Mouse (Mus musculus) induced T-regulatory cell, adult 2 months (primary cell): ENCODE results near the gene Prkd1.

ENCODE experiments used
- DNase-seq: peaks from one replicate; pipeline ENCODE4 v3.0.0-alpha.2; 2012; ENCODE audit warnings: low read depth

Prkd1 gene

GRCm38 (mm10) chr12:50558231-50558630 lies 90.7 kb downstream of the Prkd1 start:
- DNase-seq = no peak

- no peak for DNase-seq
These were observed 94.7 kb downstream of the Prkd1 start for GRCm38 (mm10) chr12:50554214-50554613.

DNA sequence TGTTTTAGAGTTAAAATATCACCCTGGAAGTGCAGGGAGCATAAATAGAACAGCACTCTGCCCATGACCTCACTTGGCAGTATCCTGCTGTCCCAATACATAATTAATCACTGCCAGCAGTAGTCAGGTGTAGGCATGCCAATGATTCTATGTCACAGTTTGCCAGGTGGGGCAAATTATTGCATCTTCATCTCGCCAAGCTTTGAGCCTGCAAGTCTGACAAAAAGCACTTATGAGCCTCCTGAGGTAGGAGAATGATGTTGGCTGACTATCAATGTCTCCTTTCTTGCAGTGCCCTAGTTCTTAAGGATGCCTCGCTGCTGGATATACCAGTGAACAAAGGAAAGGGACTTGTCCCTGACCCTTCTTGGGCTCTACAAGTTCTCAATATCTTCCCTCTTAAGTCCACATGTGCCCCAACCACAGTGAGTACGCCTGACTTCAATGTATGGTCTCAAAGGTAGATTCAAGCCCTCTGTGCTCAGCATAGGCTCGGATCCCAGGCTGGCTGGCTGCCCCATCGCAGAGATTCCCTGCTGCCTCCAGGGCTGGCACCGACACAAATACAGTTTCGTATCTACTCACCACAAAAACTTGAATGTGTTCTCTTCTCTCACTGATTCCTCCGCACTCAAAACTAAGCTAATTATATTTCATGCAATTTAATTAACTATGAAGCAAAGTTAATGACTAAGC lies 98.9 kb downstream of the Prkd1 start:
- DNase-seq = no peak

GRCm38 (mm10) chr12:50546394-50546793 lies 102.5 kb downstream of the Prkd1 start:
- no peak for DNase-seq

DNA sequence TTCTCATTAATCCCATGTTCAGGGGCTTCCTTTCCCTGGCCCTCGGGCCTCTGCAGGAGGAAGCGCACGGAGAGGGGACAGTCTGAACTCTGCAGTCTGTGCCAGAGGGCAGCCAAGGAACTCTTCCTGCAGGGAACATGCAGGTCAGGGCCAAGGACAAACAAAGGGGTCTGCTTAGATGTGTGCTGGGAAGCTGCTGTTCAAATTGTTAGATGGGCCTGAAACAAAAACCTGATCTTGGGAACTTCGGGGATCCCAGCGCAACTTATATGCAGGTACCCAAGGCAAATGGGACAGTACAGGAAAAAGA lies 103.3 kb downstream of the Prkd1 start:
- DNase-seq = no peak

DNA sequence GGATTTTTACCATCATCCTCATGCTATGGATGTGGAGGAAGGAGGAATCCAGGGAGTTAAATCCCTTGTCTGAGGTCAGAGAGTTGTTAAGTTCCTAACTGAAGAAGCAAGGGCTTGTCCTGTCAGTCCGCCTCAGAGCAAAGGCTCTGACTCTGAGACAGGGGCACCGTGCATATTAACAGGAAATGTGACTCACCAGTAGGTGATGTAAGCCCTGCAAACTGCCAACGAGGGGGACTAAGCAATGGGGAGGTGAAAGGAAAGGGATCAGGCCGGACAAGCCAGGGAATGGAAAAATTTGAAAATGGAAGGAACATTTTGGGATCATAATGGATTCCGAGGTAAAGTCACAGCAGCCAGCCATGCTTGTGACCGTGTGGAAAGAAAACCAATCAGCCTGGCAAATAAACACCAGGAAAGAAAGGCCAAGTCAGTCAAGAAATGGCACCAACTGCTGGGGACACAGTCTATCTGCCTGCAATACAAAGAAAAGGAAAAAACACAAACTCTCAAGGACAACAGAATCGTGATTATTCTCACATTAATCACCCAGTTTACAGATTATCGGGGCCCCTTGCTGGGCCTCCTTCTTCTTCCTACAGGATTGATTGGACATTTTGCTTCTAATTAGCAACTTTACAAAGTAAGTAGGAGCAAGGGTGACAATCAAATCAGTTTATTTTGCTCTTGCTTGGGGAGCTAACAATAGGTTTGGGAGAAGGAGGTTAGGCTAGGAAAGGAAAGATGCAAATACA lies 103.9 kb downstream of the Prkd1 start:
- no peak for DNase-seq

- DNase-seq = no peak
These were observed 108.1 kb downstream of the Prkd1 start for GRCm38 (mm10) chr12:50540793-50541192.

- DNase-seq = no peak
These were observed 110.5 kb downstream of the Prkd1 start for GRCm38 (mm10) chr12:50538296-50538965.

- DNase-seq = no peak
These were observed 111.1 kb downstream of the Prkd1 start for GRCm38 (mm10) chr12:50537761-50538160.

GRCm38 (mm10) chr12:50537006-50537405 lies 111.9 kb downstream of the Prkd1 start:
- no peak for DNase-seq

DNA sequence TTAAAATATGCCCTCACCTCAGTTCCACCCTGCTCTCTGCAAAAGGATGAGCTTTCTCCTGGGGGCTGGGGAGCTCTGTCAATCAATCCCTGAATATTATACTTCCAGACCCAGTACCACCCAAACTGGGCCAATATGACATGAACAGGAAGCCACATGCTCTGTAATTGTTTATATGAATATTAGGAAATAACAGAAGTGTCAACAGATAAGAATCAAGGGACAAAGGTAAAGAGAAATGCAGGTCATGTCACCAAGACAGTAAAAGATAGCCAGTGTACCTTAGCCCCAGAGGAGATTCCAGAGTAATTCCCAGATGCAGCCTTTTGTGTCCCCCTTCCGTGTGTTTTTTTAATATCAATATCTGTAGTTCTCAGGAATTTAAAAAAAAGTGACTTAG lies 120.3 kb downstream of the Prkd1 start:
- no peak for DNase-seq

GRCm38 (mm10) chr12:50524061-50524460 lies 124.8 kb downstream of the Prkd1 start:
- no peak for DNase-seq

DNA sequence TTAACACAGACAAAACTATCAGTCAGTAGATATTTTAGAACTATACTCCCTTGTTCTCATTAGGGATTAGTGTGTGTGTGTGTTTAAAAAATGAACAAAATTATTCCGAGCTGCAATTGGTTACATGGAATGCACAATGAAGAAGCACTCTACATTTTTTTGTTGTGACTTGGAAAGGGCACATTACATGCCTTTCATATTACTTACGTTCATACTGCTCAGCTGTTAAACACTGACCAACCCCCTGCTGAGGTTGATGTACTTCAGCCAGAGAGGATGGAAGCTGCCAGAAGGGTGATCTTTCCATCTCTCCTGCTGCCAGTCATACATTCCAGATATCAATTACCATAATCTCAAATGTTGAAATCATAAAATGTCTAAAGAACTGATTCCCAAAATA lies 134.4 kb downstream of the Prkd1 start:
- DNase-seq = no peak

GRCm38 (mm10) chr12:50511486-50512225 lies 137.2 kb downstream of the Prkd1 start:
- DNase-seq = no peak

DNA sequence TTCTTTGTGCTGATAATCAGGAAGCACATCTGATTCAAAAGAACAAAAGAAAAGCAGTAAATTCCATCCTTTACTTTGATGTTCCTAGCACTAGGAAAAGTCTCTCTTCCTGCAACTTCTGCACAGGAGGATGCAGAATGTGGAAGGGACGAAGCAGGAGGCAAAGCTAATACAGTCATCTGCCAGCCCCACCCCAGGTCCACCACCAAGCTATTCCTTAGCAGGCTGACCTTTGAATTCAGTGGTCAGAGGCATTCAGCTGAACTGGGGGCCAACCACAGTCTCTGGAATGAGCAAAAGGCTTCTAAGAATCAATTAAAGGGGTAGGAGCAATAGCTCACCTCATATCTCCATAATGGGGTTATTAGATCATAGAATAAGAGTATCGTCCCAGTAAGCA lies 140.1 kb downstream of the Prkd1 start:
- DNase-seq = no peak

DNA sequence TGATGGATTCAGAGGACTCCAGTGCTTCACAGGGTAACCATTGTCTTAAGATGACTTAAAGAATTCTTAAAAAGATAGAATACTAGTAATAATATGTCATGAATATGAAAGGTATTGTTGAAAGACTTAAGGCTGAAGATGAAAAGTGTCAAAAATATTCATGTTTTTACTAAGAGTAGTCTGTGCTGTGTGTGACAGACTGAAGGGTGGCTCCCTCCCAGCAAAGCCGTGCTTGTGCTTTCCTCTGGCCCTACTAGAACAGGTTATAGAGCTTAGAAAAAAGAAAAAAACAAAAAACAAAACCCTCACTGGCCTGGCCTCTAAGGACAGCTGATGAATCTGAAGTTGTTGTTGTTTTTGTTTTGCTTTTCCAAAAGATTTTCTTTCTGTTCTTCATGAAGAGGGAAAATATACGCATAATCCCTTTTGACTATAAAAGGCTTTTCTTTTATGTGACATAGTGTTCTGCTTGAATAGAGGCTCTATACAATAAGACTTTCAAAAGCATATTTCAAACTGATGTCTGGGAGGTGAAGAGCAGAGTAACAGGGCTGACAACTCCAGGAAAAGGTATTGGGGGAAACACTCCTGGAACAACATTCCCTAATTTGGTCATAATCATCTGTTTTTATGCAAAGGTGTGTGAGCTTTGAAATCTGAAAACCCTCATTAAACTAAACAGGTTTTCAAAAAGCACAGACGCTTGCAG lies 148.9 kb downstream of the Prkd1 start:
- DNase-seq = no peak

- DNase-seq = no peak
These were observed 152.9 kb downstream of the Prkd1 start for GRCm38 (mm10) chr12:50496006-50496405.

DNA sequence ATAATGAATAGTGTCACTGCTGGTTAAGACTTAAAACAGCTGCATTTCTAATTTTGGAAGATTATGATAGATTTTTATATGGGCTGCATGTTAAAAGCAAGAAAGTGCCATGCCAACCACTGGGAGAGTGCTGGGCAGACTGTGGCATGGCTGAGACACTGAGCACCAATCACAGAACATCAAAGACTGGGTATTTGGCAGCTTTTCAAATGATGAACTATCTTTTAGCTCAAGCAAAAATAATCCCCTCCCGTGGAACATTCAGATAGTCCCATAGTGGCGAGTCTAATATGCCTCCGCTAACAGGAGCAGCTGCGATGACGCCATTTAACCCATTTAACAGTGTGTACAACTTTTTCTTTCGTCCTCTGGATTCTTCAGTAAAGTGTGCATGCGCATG lies 169.1 kb downstream of the Prkd1 start:
- no peak for DNase-seq

GRCm38 (mm10) chr12:50457151-50457550 lies 191.7 kb downstream of the Prkd1 start:
- no peak for DNase-seq

DNA sequence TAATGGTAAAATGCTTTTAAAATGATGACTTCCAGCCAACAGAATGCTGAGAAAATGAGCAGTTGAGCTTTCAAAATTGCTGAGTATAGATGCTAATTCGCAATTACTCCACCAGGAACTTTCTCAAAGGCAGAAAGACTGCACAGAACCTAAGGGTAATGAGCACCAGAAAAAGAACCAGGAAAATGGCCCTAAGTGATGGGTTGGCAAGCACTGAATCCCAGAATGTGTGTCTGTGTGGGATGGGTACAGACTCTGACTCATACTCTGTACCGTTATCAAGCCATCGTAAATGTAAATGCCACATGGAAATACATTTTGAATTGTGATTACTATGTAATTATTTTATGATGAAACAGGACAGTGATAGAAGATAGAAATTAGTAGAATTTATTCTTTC lies 197.1 kb downstream of the Prkd1 start:
- no peak for DNase-seq

DNA sequence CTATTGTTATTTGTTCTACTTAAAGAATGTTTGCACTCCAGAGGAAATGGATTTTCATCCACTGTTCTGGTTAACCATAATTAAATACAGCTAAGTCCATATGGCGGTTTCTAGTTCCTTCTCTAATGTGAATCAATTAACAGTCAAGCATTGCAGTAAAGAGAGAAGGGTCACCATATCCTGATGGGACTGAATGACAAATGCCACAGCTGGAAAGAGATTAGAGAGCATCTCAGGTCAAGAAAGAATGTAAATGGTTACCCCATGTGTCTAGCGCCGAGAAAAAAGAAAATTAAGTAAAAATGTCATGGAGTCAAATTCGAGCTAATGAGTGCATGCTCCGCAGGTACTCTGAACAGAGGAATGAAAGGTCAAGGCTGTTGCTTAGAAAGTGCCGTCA lies 212.2 kb downstream of the Prkd1 start:
- DNase-seq = no peak

- DNase-seq = no peak
These were observed 218.7 kb downstream of the Prkd1 start for GRCm38 (mm10) chr12:50430129-50430703.
